Comparison of ENCODE assay signal across 11 mouse cellular contexts in genomic region chr6:56745950-56746543, GRCm38 (mm10). TPM values are rescaled to one million over a fixed set of nuclear protein-coding genes. Genes with fewer than 3 reads are reported as not detected.
DNase-seq lines count a peak whose midpoint lies in the region; ATAC-seq and TF ChIP-seq lines count a peak whose summit lies in the region.
"Had no signal": no experiment of that assay in that cellular context is flagged by ENCODE, and none has a peak within 500 bp of the region (broad histone marks: within the 10 kb centered on the region; RNA-seq: fewer than 3 reads in every experiment).

No protein-coding gene starts in this region.

- no peaks in the 10 kb centered on the region for H3K9me3 ChIP-seq in kidney, embryonic 16.5 days (ENCODE audit: low read length)
- H3K9me3 ChIP-seq in kidney, embryonic 14.5 days (ENCODE audit: control insufficient read depth, low read length), result no peaks in the 10 kb centered on the region

- ATAC-seq in kidney, embryonic 16.5 days (ENCODE audit: low FRiP score, low TSS enrichment), result peak; percentile 59; the same call in 1 of the 2 replicates
- ATAC-seq in kidney, embryonic 14.5 days (ENCODE audit: low FRiP score, low TSS enrichment), result no peak
- peak; percentile 48 for ATAC-seq in megakaryocyte progenitor cell, adult 5-6 weeks (replicated peaks; ENCODE audit: poor library complexity)
- ATAC-seq in CD4-positive, CD25-positive, alpha-beta regulatory T cell, adult 4 months, result no peak

- TF ChIP-seq POLR2A in brain, embryonic 14.5 days (IDR thresholded peaks at IDR 0.05; ENCODE audit: borderline replicate concordance, extremely low read depth, insufficient read depth, insufficient read length, poor library complexity, severe bottlenecking), result no peak

- H3K36me3 ChIP-seq in kidney, embryonic 16.5 days (ENCODE audit: insufficient read depth, low read length), result peaks cover 21% of the 10 kb centered on the region
- H3K36me3 ChIP-seq in kidney, embryonic 14.5 days (ENCODE audit: control insufficient read depth, insufficient read depth, low read length), result peaks cover 28% of the 10 kb centered on the region; the same call in 1 of the 2 replicates

- no peak overlapping the region for H3K4me2 ChIP-seq in kidney, embryonic 16.5 days (replicated peaks; ENCODE audit: low read depth, low read length)
- no peak overlapping the region for H3K4me2 ChIP-seq in kidney, embryonic 14.5 days (replicated peaks; ENCODE audit: low read depth, low read length)
- H3K4me2 ChIP-seq: heart, embryonic 11.5 days had no signal

- no peak overlapping the region for H3K4me3 ChIP-seq in kidney, embryonic 16.5 days (ENCODE audit: low read length)
- H3K4me3 ChIP-seq in kidney, embryonic 14.5 days (ENCODE audit: low read length), result no peak overlapping the region

- no peak for TF ChIP-seq CTCF in brain, embryonic 14.5 days (IDR thresholded peaks at IDR 0.05; ENCODE audit: borderline replicate concordance, extremely low read depth, insufficient read depth, insufficient read length)

- no peak overlapping the region for H3K27ac ChIP-seq in kidney, embryonic 16.5 days (ENCODE audit: low read length)
- H3K27ac ChIP-seq in kidney, embryonic 14.5 days (ENCODE audit: low read depth, low read length), result no peak overlapping the region
- H3K27ac ChIP-seq: macrophage had no signal

- DNase-seq in Muller cell, postnatal 12 days (ENCODE audit: inconsistent ontology term), result peak; percentile 29
- DNase-seq in brain, embryonic 14.5 days (ENCODE audit: low read depth), result peak; percentile 94
- no peak for DNase-seq in layer of hippocampus, adult 11-12 months (ENCODE audit: low spot score)
- DNase-seq: kidney, adult 18-20 months; thymus, postnatal 14 days had no signal

- no peaks in the 10 kb centered on the region for H3K27me3 ChIP-seq in kidney, embryonic 16.5 days (ENCODE audit: insufficient read depth, low read length)
- H3K27me3 ChIP-seq in kidney, embryonic 14.5 days (ENCODE audit: control insufficient read depth, insufficient read depth, low read length), result no peaks in the 10 kb centered on the region

- no peak overlapping the region for H3K9ac ChIP-seq in kidney, embryonic 16.5 days (replicated peaks; ENCODE audit: low read length)
- no peak overlapping the region for H3K9ac ChIP-seq in kidney, embryonic 14.5 days (ENCODE audit: low read depth, low read length)

- no peaks in the 10 kb centered on the region for H3K4me1 ChIP-seq in kidney, embryonic 16.5 days (ENCODE audit: insufficient read depth, low read length)
- no peaks in the 10 kb centered on the region for H3K4me1 ChIP-seq in kidney, embryonic 14.5 days (ENCODE audit: control insufficient read depth, insufficient read depth, low read length)

- WGBS in kidney, embryonic 16.5 days, result 67% methylated on average over 5 of the region's 5 CpGs
- 81% methylated on average over 5 of the region's 5 CpGs for WGBS in kidney, embryonic 14.5 days

RNA-seq across cellular contexts. Expression of gene Avl9, which starts 31.3 kb away (rescaled TPM):
- 11.6 and 12.1 TPM in 2 replicates for polyA plus RNA-seq in kidney, embryonic 16.5 days (2015; fragmentation: Nextera tagmentation; extraction: Ambion mirVana)
- 11.2 and 20.2 TPM in 2 replicates for polyA plus RNA-seq in kidney, embryonic 14.5 days (2014; fragmentation: Nextera tagmentation; extraction: Ambion mirVana)
- 30.3 and 34.6 TPM in 2 replicates for polyA plus RNA-seq in brain, embryonic 14.5 days (2012; rRNA removed)
- total RNA-seq in megakaryocyte progenitor cell, adult 5-6 weeks (2015), result 21.1 and 23.2 TPM in 2 replicates
- total RNA-seq in megakaryocyte progenitor cell, adult 5-6 weeks (2017), result 19.7 and 22.2 TPM in 2 replicates
- polyA plus RNA-seq in CD4-positive, CD25-positive, alpha-beta regulatory T cell, adult 4 months (2017; shearing (Covaris generic)), result 10 to 100 TPM; 12.9 to 14.6 TPM

RNA-seq across cellular contexts. Expression of gene Lsm5, which starts 41.5 kb away (rescaled TPM):
- 97.0 and 98.5 TPM in 2 replicates for polyA plus RNA-seq in kidney, embryonic 16.5 days (2015; fragmentation: Nextera tagmentation; extraction: Ambion mirVana)
- 174 and 261 TPM in 2 replicates for polyA plus RNA-seq in kidney, embryonic 14.5 days (2014; fragmentation: Nextera tagmentation; extraction: Ambion mirVana)
- 67.5 and 76.0 TPM in 2 replicates for polyA plus RNA-seq in brain, embryonic 14.5 days (2012; rRNA removed)
- total RNA-seq in megakaryocyte progenitor cell, adult 5-6 weeks (2015), result 103 and 126 TPM in 2 replicates
- total RNA-seq in megakaryocyte progenitor cell, adult 5-6 weeks (2017), result 135 and 200 TPM in 2 replicates
- 100 to 1,000 TPM in 1 of 2 experiments, 10 to 100 TPM in 1; 85.6 to 125 TPM for polyA plus RNA-seq in CD4-positive, CD25-positive, alpha-beta regulatory T cell, adult 4 months (2017; shearing (Covaris generic))

RNA-seq across cellular contexts. Expression of gene Kbtbd2, which starts 51.6 kb away (rescaled TPM):
- polyA plus RNA-seq in kidney, embryonic 16.5 days (2015; fragmentation: Nextera tagmentation; extraction: Ambion mirVana), result 24.8 and 31.4 TPM in 2 replicates
- polyA plus RNA-seq in kidney, embryonic 14.5 days (2014; fragmentation: Nextera tagmentation; extraction: Ambion mirVana), result 20.4 and 38.3 TPM in 2 replicates
- 30.6 and 33.3 TPM in 2 replicates for polyA plus RNA-seq in brain, embryonic 14.5 days (2012; rRNA removed)
- total RNA-seq in megakaryocyte progenitor cell, adult 5-6 weeks (2015), result 32.0 and 32.6 TPM in 2 replicates
- 32.5 and 33.5 TPM in 2 replicates for total RNA-seq in megakaryocyte progenitor cell, adult 5-6 weeks (2017)
- 10 to 100 TPM; 22.9 to 27.2 TPM for polyA plus RNA-seq in CD4-positive, CD25-positive, alpha-beta regulatory T cell, adult 4 months (2017; shearing (Covaris generic))

Comparison
In these comparisons a context has a peak if more than half of its experiments do, and no peak if none do; other contexts are left out.
1. ATAC-seq: peak in kidney, embryonic 16.5 days (single experiment) and megakaryocyte progenitor cell, adult 5-6 weeks (single experiment); none in kidney, embryonic 14.5 days (single experiment) and CD4-positive, CD25-positive, alpha-beta regulatory T cell, adult 4 months (single experiment).